Mouse (Mus musculus) heart, embryonic 14.5 days (tissue): Measurements from ENCODE around the gene Ascl4. TPM values are rescaled to one million over a fixed set of nuclear protein-coding genes. Genes with fewer than 3 reads are reported as not detected.

ENCODE experiments used
- ATAC-seq: fragments of 200-750 bp; cut with Nextera tagmentation; 2 replicates; pipeline ENCODE4 v1.8.0; 2017; ENCODE audit warnings: low read depth, moderate TSS enrichment; ENCODE audit not compliant: insufficient number of reproducible peaks, insufficient read depth, low FRiP score
- H3K27ac ChIP-seq, 2 experiments: fragments of 200-500 bp in 1 of 2; fragments of 300-500 bp in 1 of 2; sonication (generic) in 1 of 2; replicated peaks in 1 of 2; 2 replicates each; pipeline ENCODE4 v1.5.1; 2012 to 2014; ENCODE audit warnings: low read depth in 2 of 2, low read length in 2 of 2, control low read depth in 1 of 2, mild to moderate bottlenecking in 1 of 2, mixed read lengths in 1 of 2; ENCODE audit not compliant: control insufficient read depth in 1 of 2, insufficient read depth in 1 of 2
- H3K27me3 ChIP-seq: fragments of 300-500 bp; sonication (generic); 2 replicates; pipeline ENCODE4 v1.6.1; 2014; ENCODE audit warnings: mild to moderate bottlenecking, low read length, control low read depth; ENCODE audit not compliant: control insufficient read depth, insufficient read depth
- H3K36me3 ChIP-seq: fragments of 300-500 bp; sonication (generic); 2 replicates; pipeline ENCODE4 v1.6.1; 2014; ENCODE audit warnings: mild to moderate bottlenecking, control low read depth, low read length, mixed read lengths; ENCODE audit not compliant: control insufficient read depth, insufficient read depth
- H3K4me1 ChIP-seq, 2 experiments: fragments of 200-500 bp in 1 of 2; fragments of 300-500 bp in 1 of 2; sonication (generic) in 1 of 2; 2 replicates each; pipeline ENCODE4 v1.6.1; 2012 to 2014; ENCODE audit warnings: low read length in 2 of 2, control low read depth in 1 of 2, mixed read lengths in 1 of 2; ENCODE audit not compliant: control insufficient read depth in 2 of 2, insufficient read depth in 2 of 2
- H3K4me2 ChIP-seq: fragments of 300-500 bp; sonication (generic); 2 replicates; pipeline ENCODE4 v1.6.1; 2014; ENCODE audit warnings: mild to moderate bottlenecking, low read length
- H3K4me3 ChIP-seq, 2 experiments: fragments of 200-500 bp in 1 of 2; fragments of 300-500 bp in 1 of 2; sonication (generic) in 1 of 2; 2 replicates each; pipeline ENCODE4 v1.5.1; 2012 to 2014; ENCODE audit warnings: low read length in 2 of 2, mild to moderate bottlenecking in 2 of 2, control low read depth in 1 of 2, low read depth in 1 of 2, moderate library complexity in 1 of 2; ENCODE audit not compliant: control insufficient read depth in 1 of 2, insufficient read depth in 1 of 2
- H3K9ac ChIP-seq: fragments of 300-500 bp; sonication (generic); 2 replicates; pipeline ENCODE4 v1.6.1; 2014; ENCODE audit warnings: mild to moderate bottlenecking, low read length
- H3K9me3 ChIP-seq: fragments of 300-500 bp; sonication (generic); 2 replicates; pipeline ENCODE4 v1.6.1; 2016; ENCODE audit warnings: low read length, control low read depth; ENCODE audit not compliant: control insufficient read depth
- WGBS: fragments of 180-500 bp; shearing (Covaris S2); extraction: QIAGEN DNeasy Blood & Tissue Kit; methylation state at CpG from one replicate; pipeline ENCODE4 v1.1.7; 2014; 5-methylcytosine and 5-hydroxymethylcytosine counted together
- polyA plus RNA-seq: library from polyadenylated mRNA; unstranded; fragments of >200 nt; fragmentation: Nextera tagmentation; extraction: Ambion mirVana; gene quantifications from 2 replicates; pipeline ENCODE4 v1.2.1, GENCODE M21; 2014

Ascl4 gene
- polyA plus RNA-seq, 1 experiment from 2014 or later = not detected

- no peak for ATAC-seq
- 44% methylated on average over 9 of the region's 9 CpGs for WGBS
- H3K4me1 ChIP-seq = peaks cover 2 to 4% of the 10 kb centered on the region in 2 experiments; a peak in 1 of 4 replicates
These were observed 35.4 kb downstream of the Ascl4 start for GRCm38 (mm10) chr10:85962897-85963296.

GRCm38 (mm10) chr10:85964316-85964715 is 36.8 kb downstream of the Ascl4 start:
- ATAC-seq = no peak
- Histone ChIP-seq H3K27me3 (no peaks in the 10 kb centered on the region), H3K4me1 (peaks cover 2 to 4% of the 10 kb centered on the region in 2 experiments; a peak in 1 of 4 replicates), H3K36me3 (no peaks in the 10 kb centered on the region), H3K27ac (no peak overlapping the region), H3K9ac (no peak overlapping the region), H3K4me2 (no peak overlapping the region), H3K9me3 (no peaks in the 10 kb centered on the region), H3K4me3 (no peak overlapping the region)
- WGBS = 83% methylated on average over 7 of the region's 7 CpGs

More at GRCm38 (mm10) chr10:85962897-85963296, 35.4 kb downstream of the Ascl4 start:
- no peaks in the 10 kb centered on the region for H3K36me3 ChIP-seq
- no peak overlapping the region for H3K27ac ChIP-seq
- H3K9me3 ChIP-seq = no peaks in the 10 kb centered on the region
- H3K4me3 ChIP-seq = no peak overlapping the region
- no peak overlapping the region for H3K9ac ChIP-seq
- H3K4me2 ChIP-seq = no peak overlapping the region
- no peaks in the 10 kb centered on the region for H3K27me3 ChIP-seq

DNA sequence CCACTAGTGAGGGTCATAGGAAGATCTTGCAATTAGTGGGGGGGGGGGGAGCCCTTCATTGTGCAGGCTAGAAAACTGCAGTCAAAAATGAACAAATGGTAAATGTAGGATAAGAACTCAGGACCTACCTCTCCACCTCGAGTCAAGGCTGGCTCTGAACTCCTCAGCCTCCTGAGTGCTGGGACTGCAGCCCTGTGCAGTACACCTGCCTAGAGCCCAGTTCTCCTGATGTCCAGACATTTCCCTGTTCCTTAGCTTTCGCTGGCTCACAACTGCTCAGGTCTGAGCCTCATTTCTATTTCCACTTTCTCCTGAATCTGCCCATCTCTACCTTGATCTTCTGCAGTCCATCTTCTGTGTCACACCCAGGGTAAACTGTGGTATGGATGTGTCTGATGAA is 39.0 kb downstream of the Ascl4 start:
- Histone ChIP-seq H3K36me3 (no peaks in the 10 kb centered on the region), H3K27me3 (no peaks in the 10 kb centered on the region), H3K4me2 (no peak overlapping the region), H3K4me1 (peaks cover 2 to 4% of the 10 kb centered on the region in 2 experiments; a peak in 1 of 4 replicates), H3K9ac (no peak overlapping the region), H3K9me3 (no peaks in the 10 kb centered on the region), H3K4me3 (no peak overlapping the region), H3K27ac (no peak overlapping the region)
- WGBS = 47% methylated on average over 2 of the region's 2 CpGs
- ATAC-seq = no peak

- no peak for ATAC-seq
- no peak overlapping the region for H3K27ac ChIP-seq
- no peaks in the 10 kb centered on the region for H3K27me3 ChIP-seq
- no peak overlapping the region for H3K4me3 ChIP-seq
- H3K36me3 ChIP-seq = no peaks in the 10 kb centered on the region
- H3K9me3 ChIP-seq = no peaks in the 10 kb centered on the region
- WGBS = 59% methylated on average over 17 of the region's 17 CpGs
- no peak overlapping the region for H3K9ac ChIP-seq
- peaks cover 2 to 4% of the 10 kb centered on the region in 2 experiments; a peak in 1 of 4 replicates for H3K4me1 ChIP-seq
- H3K4me2 ChIP-seq = no peak overlapping the region
These were observed 40.1 kb downstream of the Ascl4 start for GRCm38 (mm10) chr10:85967411-85968156.

GRCm38 (mm10) chr10:85968157-85968634 is 40.7 kb downstream of the Ascl4 start:
- 7% methylated on average over 7 of the region's 7 CpGs for WGBS
- no peak for ATAC-seq
- Histone ChIP-seq H3K36me3 (no peaks in the 10 kb centered on the region), H3K4me2 (no peak overlapping the region), H3K9me3 (no peaks in the 10 kb centered on the region), H3K9ac (no peak overlapping the region), H3K27me3 (no peaks in the 10 kb centered on the region), H3K4me3 (no peak overlapping the region), H3K4me1 (peaks cover 0 to 2% of the 10 kb centered on the region in 2 experiments; a peak in 1 of 4 replicates), H3K27ac (no peak overlapping the region)

GRCm38 (mm10) chr10:85968731-85969130 is 41.2 kb downstream of the Ascl4 start:
- H3K9me3 ChIP-seq = no peaks in the 10 kb centered on the region
- no peaks in the 10 kb centered on the region for H3K36me3 ChIP-seq
- H3K9ac ChIP-seq = no peak overlapping the region
- no peaks in the 10 kb centered on the region; a peak in 1 of 4 replicates for H3K4me1 ChIP-seq
- H3K27me3 ChIP-seq = no peaks in the 10 kb centered on the region
- 24% methylated on average over 2 of the region's 2 CpGs for WGBS
- H3K4me3 ChIP-seq = no peak overlapping the region
- H3K4me2 ChIP-seq = no peak overlapping the region
- no peak overlapping the region for H3K27ac ChIP-seq
- ATAC-seq = no peak

GRCm38 (mm10) chr10:85969894-85970620 is 42.6 kb downstream of the Ascl4 start:
- Histone ChIP-seq H3K27ac (no peak overlapping the region), H3K9me3 (0 out of 2 replicates have a peak, but pooled peaks cover 4% of the 10 kb centered on the region), H3K9ac (no peak overlapping the region), H3K4me1 (no peaks in the 10 kb centered on the region; a peak in 1 of 4 replicates), H3K27me3 (no peaks in the 10 kb centered on the region), H3K36me3 (no peaks in the 10 kb centered on the region), H3K4me2 (no peak overlapping the region), H3K4me3 (no peak overlapping the region)
- 56% methylated on average over 8 of the region's 8 CpGs for WGBS
- ATAC-seq = no peak
